Mouse (Mus musculus) fat pad, adult 2 months (tissue): Measurements from ENCODE around the gene Mfap1b.
"Not testable (repeated sequence)": the region's sequence is repeated elsewhere in the genome, so short reads cannot be mapped to it uniquely, and the experiment has no call there.

Source experiments
- DNase-seq: peaks from one replicate; pipeline ENCODE4 v3.0.0-alpha.2; 2011; ENCODE audit warnings: low read depth, low spot score; ENCODE audit errors: extremely low read depth

Mfap1b gene

DNA sequence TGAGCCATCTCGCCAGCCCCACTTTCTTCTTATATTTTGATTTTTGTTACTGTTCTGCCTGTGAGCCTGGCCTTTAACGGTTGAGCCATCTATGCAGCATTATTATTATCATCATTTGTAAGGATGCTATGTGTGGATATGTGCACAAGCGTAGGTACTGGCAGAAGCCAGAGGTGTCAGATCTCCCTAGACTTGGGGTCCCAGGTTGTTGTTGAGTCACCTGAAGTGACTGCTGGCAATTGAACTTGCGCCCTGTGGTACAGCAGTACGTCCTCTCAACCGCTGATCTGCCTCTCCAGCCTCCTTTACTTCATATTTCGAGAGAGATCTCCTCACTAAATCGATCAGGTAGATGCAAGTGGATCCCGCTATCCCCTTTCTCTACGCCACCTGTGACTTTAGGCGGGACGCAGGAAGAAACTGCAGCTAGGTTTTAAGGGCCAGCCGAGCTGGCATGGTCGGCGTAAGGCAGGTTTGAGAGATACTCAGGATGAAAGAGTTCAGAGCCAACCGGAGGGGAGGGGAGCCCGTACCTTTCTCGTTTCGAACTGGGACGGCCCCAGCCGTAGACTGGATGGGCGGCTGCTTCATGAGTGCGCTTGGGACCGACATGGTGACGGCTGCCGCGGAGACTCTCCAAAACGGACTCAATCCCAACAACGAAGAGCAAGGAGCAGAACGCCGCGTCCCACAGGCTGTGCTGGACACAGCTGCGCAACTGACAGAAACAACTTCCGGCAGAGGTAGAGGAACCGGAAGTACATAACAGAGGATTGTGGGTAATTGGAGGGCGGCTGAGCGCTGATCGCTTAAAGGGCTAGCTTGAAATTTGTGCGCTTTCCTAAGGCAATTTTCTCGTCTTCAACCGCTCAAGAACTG lies at the start of gene Mfap1b:
Gene Mfap1b, minus strand, starts transcription at position 767 of the 879 bp plus-strand sequence.
- peak; percentile 65 for DNase-seq

- DNase-seq = not testable (repeated sequence)
Observed at GRCm38 (mm10) chr2:121522830-121523229, 49.0 kb upstream of the Mfap1b start.

GRCm38 (mm10) chr2:121522006-121522405 lies 48.1 kb upstream of the Mfap1b start:
- no peak for DNase-seq

- DNase-seq = not testable (repeated sequence)
Observed at GRCm38 (mm10) chr2:121518711-121519110, 44.8 kb upstream of the Mfap1b start.

- no peak for DNase-seq
Observed at GRCm38 (mm10) chr2:121518106-121518505, 44.2 kb upstream of the Mfap1b start.

DNA sequence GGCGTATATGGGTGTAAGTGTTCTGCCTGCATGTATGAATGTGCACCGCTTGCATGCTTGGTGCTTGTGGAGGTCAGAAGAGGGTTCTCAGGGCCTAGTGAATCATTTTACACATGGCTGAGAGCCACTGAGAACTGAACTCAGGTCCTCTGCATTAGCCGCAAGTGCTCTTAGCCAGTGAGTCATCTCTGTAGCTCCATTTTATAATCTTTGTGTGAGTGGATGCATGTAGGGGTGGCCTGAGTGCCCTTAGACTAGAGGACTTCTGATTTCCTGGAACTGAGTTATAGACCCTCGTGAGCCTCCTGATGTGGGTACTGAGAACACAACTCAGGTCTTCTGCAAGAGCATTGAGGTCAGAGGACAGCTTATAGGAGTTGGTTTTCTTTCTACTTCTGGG lies 40.3 kb upstream of the Mfap1b start:
- DNase-seq = no peak

- not testable (repeated sequence) for DNase-seq
Observed at GRCm38 (mm10) chr2:121512991-121513765, 39.3 kb upstream of the Mfap1b start.

DNA sequence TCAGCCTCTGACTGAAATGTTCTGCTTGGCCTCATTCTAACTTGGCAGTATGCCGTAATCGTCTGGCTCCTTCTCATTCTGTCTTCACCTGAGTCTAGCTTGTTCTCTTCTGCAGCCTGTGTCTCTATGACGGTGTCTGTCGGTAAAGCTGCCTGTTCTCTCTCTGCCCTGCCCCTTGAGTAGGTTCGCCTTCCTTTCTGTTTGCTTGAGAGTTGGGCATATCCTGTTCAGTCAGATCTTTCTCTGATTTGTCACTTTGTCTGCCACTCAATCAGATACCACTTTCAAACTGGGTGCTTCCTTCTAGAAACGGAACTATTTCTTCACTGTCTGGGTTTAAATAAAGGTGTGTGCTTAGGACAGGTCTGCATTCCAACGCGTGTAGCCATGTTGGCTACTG lies 37.5 kb upstream of the Mfap1b start:
- no peak for DNase-seq

DNA sequence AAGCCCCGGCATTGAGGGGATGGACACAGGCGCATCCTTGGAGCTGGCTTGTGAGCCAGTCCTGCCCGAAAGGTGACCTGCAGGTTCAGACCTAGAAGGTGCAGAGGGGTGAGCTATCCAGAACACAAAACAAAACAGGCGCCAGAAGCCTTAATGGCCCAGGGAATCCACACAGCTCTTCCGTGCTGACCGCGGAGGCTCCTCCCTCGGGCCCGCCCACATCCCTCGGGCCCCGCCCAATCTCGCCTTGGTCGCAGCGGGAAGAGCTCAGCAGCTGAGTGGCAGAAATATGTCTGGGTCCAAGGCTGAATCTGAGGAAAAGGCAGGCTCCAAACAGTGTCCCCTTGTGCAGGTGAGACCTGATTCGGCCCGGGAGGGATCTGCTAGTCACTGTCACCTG lies 35.7 kb upstream of the Mfap1b start:
- no peak for DNase-seq

DNA sequence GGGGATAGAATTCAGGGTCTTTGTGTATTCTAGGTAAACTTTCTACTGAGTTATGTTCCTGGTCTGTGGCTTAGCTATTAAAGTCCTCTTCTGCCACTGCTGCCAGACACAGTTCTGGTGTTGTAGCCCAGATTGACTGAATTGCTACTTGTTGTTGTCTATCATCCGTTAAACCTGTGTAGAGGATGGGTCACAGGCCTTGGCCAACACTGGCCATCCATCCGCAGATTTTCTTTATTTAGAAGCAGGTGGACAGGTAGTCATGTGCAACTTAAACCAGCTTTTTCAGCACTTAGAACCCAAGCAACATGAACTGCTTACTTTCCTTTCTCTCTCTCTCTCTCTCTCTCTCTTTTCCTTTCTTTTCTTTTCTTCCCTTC lies 34.1 kb upstream of the Mfap1b start:
- DNase-seq = no peak

DNA sequence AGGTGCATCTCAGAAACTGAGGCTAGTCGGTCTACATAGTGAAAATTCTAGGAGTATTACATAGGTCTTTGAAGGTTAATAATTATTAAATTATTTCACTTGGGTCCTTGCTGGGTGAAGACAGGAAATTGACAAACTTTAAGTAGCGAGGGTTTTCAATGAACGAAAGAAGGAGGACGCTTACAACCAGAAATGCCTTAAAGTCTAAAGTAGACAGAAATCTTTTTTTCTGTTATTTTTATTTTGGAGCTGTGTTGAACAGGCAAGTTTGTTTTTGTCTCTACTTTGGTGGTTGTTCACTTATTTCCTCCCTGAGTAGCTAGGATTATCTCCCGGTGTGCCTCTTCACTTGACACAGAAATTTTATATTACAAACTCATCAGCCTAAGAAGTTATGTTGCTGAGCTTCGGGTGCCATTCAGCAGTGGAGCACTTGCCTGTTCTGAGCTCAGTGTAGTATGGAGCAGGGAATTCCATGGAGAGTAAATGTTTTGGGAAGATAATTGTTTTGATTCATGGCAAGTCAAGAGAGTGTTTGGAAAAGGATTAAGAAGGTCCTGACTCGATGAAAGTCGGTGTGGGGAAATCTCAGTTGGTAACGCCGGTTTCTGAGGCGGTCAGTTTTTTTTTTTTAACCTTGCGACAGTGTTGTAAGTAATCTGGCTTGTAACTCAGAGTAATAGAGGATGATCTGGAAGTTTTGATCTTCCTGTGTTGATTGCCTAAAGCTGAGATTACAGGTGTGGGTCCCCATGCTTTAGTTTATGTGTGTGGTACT lies 33.5 kb upstream of the Mfap1b start:
- peak; percentile 30 for DNase-seq

GRCm38 (mm10) chr2:121505942-121506882 lies 32.3 kb upstream of the Mfap1b start, which contains the start of the genes Mfap1a and Wdr76:
Gene Mfap1a (minus strand): TSS chr2:121506665.
Gene Wdr76 (plus strand): TSS chr2:121506723.
- DNase-seq = peak; percentile 47

DNA sequence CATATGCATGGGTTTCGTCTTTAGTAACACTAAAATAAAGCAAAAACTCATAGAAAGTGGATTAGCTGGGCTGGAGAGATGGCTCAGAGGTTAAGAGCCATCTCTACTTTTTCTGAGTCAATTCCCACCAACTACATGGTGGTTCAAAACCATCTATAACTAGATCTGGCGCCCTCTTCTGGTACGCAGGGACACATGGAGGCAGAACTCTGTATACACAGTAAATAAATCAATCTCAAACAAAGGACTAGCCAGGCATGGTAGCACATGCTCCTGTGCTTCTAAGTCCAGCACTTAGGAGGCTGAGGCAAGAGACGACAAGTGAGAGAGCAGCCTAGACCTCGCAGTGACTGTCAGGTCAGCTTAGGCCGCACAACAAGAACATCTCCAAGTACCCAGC lies 27.7 kb upstream of the Mfap1b start:
- DNase-seq = not testable (repeated sequence)

- DNase-seq = not testable (repeated sequence)
Observed at GRCm38 (mm10) chr2:121484403-121484802, 10.5 kb upstream of the Mfap1b start.

GRCm38 (mm10) chr2:121483576-121483975 lies 9.7 kb upstream of the Mfap1b start:
- no peak for DNase-seq

DNA sequence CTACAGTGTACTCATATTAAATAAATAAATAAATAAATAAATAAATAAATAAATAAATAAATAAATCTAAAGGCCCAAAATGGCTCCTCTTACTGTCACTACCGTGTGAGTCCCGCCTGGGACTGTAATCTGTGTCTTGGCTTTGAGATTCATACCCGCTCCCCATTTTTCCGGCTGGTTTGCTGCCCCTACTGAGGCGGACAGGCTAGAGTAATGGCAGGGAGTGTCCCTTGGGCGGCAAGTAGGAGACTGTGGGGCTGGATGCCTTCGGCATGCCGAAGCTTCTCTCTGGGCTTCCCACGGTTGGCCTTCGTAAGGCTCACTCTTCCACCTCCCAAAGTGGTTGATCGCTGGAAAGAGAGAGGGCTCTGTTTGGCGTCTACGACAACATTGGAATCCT lies 7.0 kb upstream of the Mfap1b start:
- not testable (repeated sequence) for DNase-seq

DNA sequence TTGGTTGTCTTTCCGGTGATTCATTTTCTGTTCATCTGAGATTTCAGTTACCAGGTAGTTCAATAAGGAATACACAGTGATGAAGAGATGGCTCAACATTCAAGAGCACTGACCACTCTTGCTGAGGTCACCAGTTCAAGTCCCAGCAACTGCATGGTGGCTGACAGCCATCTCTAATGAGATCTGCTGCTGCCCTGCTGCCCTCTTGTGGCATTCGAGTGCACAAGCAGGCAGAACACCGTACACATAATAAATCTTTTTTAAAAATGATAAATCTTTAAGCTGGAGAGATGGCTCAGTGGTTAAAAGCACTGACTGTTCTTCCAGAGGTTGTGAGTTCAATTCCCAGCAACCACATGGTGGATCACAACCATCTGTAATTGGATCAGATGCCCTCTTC lies 6.6 kb upstream of the Mfap1b start:
- no peak for DNase-seq

GRCm38 (mm10) chr2:121477491-121478266 lies 3.8 kb upstream of the Mfap1b start:
- no peak for DNase-seq

DNA sequence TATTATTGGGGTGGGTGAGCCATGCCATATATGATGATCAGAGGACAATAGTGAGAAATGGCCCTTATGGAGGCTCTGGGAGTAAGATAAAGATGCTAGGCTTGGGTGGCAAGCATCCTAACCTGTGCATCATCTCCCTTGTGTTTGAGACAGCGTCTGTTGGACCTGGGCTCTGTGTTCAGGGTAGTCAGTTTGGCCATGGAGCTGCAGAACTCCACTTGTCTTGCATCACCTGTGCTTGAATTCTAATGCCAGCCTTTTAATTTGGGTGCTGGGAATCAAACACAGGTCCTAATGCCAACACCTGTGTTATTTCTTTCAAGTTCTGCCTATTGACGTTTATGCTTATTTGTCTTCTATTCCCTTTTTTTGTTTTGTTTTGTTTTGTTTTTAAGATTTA lies 1.4 kb upstream of the Mfap1b start:
- DNase-seq = not testable (repeated sequence)
